Mouse (Mus musculus) mesoderm, embryonic 11.5 days (tissue): ENCODE data around the gene Tnfaip3.

Experiments used
- DNase-seq: peaks from one replicate; pipeline ENCODE4 v3.0.0-alpha.2; 2012; ENCODE audit warnings: low read depth, low spot score

Gene Tnfaip3

DNA sequence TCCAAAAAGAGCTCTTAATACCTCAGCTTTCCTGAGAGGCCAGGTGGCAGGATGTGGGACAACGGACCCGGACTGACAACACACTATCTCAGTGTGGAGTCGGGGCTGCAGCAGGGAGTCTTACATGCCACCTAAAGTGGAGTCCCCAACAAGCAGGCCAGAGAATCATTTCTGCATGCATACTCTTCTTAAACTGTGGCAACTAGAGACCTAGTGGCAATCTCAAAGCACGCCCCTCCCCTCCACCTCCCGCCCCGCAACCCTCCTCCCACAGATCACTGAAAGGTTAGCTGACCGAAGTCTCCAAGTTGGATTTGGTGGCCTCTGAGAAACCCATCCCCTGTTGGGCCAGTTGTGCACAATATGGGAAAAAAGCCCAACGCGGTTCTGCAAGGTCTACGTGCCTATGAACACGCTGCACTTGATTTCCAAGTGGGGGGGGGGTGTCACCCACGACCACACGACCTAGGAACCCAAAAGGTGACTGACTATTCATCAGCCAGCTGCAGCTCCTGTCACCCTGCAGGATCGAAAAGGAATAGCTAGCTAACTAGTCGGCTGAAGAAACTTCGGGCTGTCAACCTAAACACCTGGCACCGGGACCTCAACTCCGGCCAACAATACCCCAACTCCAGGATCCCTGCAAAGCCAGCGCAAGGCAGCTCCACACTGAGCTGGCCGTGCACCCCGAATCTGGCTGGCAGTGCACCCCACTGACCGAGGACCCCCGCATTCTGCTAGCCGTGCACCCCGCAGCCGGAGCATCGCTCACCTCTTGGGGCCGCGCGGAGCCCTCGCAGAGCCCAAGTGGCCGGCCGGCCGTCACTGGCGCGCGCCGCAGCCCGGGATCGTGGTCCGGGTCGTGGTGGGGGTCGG, 838 bp downstream of the Tnfaip3 start:
- DNase-seq, result peak; percentile 41

DNA sequence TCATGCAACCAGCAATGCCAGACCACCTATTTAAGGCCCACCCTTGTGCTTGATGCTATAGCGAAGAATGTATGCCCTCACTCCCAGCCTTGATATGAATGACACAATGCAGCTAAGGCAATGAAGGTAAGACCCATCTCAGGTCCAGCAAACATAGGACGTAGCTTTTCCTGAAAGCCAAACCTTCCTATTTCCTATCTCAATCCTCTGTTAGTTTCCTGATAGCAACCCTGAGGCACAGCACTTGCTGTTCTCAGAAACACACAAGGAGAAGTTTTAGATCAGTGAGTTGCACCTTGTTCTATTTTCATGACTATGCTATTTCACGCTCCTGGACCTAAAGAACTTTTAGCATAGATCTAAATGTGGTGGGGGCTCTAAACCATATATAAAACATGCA, 2.1 kb downstream of the Tnfaip3 start:
- no peak for DNase-seq

DNA sequence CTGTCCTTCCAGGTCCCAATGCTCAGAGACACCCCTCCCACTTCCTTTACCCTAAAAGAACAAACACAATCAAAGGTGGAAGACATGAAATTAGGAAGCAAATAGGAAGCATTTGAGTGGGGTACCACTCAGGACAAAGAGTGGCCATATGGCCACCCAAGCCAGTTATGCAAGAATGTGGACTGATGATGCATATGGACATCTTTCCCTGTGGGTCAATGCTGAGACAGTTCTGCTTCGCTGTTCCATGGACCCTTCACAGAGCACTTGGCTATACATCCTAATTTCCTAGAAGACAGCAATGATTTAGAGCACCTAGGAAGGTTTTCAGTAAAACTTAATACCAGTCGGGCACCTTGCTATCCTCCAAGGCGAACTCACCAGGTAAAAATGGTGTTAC, 2.8 kb downstream of the Tnfaip3 start:
- DNase-seq, result no peak

DNA sequence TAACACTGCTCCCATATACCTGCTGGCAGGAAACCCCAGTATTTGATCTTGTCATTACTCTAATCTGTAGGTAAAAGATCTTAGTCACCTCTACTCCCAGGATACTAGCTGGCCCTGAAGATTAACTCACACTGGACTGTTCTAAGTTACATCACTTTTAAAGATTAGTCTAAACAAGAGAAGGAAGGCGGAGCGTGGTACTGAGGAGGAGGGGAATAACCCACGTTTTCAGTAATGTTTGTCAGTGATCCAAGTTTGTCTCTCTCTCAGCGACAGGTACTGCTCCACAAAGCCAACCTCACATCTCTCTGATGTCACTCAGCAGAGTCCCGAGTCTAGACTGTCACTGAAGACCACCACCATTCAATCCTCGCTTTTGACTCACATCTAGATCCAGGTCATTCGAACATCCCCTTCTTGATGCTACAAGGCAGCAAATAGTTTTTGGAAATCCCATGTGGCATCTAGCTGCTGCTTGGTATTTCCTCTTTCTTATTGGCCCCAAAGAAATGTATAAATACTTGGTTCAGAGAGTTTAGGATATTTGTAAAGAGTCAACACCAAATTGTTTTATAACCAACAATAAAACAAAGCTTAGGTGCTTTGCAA, 3.5 kb downstream of the Tnfaip3 start:
- no peak for DNase-seq

DNA sequence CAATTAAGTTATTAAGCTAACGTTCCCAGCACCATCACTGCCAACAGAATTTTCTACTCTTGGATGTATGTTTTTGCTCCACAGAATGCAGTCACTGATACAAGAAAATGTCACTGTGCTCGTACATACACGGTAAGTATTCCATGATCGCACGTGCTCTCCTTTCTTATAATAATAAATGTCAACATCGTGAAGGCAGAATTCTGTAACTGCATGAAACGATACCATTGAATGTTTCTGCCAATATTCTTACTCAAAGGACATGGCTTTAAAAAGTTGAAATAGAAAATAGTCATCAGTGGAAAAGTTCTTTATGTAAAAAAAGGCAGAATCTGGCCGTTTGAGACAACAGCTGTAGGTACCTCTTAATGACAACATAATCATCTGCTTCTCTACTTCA, 5.0 kb downstream of the Tnfaip3 start:
- no peak for DNase-seq

DNA sequence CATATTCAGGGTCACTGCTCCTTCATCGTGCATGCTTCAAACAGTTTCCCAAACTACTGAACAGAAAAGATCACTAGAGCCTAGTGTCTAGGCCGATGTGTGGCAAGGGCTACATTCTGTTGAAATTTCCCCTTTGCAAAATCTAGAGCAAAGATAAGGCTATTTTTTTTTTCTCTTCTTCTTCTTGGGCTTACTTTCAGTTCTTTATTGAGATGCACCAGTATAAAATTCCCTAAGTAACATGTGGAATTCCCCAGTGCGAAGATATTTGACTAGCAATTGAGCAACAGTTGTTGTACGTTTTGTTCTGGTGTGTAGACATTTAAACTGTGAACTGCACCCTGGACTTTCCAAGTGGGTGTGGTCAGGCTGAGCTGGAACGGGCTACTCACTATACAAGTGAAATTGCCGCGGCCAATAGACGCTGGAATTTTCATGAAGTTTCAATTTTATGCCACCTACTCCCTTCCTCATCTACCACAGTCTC, 6.2 kb downstream of the Tnfaip3 start:
- DNase-seq, result no peak

DNA sequence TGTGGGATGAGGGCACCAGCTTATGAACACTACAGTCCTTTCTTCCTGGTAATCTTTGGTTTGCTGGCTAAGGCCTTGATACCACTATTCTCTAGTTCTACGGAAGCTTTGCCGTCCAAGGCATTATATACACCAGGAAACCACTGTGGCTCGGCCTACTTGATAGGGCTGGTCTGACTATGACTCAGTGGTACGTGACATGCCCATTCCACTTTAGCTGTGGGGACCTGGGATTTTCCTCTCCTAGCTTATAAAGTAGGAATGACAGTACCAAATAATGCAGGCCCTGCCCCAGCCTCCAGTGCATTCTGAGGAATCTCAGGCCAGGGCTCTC, 6.9 kb downstream of the Tnfaip3 start:
- DNase-seq, result no peak

DNA sequence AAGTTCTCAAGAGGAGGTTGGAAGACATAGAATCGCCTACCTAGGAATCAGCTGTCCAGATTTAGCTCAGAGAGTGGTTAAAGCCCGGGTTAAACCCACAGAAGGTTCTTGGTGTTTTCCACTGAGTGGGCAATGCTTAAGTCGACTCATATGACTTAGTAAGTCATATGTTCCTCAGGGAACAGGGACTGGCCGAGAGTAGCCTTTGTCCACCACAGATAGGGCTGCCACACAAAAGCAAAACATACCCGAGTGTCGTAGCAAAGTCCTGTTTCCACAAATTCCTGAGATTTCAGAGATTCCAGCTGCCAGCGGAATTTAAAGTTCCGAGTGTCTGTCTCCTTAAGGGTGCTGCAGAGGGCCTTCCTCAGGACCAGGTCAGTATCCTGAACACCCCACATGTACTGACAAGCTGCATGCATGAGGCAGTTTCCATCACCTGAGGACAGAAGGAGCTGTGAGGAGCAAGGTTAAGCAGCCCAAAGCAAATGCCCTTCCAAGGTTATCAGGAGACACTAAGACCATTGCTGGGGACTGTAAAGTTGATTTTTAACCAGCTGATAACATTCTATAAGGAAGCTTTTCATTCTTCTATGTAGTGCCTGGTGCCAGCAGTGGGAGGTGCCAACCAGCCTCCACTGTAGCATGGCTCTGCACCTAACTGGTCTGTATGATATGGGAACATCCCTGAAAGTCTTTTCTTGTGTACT, 7.4 kb downstream of the Tnfaip3 start:
- DNase-seq, result no peak

DNA sequence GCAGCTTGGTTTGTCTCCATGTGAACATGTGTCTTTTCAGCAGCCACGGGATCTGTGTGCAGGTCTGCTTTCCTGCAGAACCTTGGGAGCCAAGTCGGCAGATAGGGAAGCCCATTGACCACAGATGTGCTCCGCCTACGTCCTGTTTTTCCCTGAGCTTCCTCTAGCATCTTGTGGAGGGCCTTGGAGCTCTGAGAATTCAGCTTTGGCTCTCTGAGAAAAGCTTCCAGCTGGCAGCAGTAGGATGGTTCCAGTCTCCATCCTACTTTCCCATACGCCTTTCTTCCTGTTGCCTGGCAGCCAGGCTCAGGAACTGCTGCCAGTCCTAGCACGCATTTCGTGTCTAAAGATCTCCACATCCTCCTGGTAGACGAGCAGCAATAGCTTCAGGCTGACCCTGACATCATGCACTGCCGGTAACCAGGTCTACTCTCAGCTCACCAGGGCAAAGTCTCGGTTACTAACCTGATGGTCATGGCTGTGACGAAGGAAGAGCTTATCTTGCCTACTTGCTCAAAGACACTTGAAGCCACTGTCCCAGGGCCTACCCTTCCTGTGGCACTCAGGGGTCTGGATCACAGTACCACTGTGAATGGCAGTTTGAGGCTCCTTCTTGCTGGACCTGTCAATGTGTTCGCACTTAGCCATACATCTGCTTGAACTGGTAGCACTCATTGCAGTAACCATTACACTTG, 13.2 kb downstream of the Tnfaip3 start:
- DNase-seq, result no peak

DNA sequence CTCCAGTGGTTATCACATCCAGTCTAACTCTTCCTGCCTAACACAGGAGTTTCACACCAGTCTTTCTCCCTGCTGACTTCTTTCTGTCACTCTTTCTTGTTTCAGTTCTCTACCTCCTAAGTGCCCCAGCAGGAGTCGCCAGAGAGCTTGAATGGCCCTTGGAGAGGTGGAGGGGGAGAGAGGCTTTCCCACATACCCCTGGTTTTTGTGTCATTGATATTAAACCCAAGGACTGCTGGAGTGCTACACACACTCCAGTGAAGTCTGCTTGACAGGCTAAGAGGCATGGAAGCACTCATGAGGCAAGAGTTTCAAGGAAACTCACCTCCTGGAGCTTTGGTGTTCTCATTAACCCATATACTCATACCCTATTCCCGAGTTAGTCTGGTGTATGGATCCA, 16.0 kb downstream of the Tnfaip3 start:
- DNase-seq, result no peak

DNA sequence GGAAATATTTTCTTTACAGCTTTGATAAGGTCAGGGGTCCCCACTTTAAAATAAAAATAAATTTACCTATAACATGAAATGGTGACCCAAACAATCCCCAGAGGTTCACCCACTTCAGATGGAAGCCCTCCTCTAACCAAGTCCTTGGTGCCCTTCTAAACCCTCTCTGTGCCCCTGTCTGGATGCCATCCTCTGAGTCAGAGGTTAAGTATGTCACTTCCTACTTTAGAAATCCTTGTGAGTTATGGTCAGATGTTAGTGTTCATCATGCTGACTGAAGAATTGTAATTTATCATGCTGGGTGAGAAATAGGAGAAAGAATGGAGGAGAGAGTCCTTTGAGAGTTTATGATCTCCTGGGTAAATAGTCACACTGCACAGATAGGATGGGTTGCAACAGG, 19.1 kb downstream of the Tnfaip3 start:
- DNase-seq, result no peak

DNA sequence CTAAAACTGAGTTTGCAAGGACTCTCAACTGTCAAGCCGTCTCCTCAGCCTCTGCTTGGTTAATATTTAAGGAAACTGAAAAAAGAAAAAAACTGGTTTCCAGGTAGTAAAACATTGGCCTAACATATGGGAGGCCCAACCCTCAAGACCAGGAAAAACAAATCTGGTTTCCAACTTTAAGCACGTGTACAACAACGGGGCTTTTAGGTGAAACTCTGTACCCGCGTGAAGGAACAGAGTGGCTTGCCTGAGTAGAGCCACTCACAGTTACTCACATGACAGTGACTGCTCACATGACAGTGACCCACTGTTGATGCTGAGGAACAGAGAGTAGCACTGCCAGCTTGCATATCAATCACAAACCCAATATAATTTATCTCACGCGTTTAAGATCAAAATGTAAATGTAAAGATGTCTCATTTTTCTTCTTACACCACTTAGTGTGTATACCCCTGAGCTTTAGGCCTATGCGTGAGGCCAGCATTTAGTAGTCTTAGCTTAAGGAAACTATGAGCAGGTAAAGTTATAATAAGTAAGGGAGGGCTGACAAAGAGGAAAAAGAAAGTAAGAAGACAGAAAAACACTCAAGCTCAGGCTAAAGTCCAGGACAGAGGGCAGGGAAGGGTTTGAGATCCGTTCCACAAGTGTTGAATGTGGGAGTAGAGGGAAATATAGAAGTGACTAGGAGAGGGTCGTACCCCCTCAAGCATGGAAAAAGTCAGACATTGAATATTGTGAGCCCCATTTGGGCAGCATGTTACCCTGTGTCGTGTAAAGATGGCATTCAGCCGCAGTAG, 19.8 kb downstream of the Tnfaip3 start:
- no peak for DNase-seq

DNA sequence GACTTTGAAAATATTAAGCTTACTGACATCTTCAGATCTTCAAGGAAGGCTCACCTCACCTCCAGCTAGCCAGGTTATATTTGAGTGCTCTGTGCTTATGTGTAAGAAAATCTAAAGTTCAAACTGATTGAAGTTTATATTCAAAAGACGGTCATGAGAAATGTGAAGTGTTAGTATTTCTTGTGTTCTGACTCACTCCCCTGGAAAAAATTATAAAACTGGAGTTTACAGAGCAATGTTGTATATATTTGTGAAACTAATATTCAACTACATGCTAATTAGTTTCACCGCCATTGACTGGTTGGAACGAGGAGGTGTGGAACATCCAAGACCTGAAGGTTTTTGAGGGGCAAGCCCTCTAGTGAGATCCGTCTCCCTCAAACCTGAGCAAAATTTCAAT, 22.5 kb downstream of the Tnfaip3 start:
- DNase-seq, result no peak

DNA sequence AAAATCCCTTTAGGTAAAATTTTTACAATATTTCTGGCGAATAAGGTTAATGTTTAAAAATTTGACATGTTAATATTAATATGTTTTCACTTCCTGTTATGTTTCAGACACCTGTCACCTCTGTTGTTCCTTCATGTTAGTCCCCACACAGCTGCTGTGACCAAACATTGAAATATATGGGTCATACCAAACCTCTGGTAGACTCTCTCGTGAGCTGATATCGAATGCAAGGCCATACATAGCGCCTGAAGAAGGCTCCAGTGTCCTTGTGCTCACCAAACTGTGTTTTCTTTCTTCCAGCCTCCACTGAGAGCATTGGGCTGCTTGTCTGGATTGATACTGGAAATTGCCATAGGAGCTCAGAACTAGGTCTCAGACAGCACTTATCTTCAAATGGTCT, 24.4 kb downstream of the Tnfaip3 start:
- DNase-seq, result no peak

DNA sequence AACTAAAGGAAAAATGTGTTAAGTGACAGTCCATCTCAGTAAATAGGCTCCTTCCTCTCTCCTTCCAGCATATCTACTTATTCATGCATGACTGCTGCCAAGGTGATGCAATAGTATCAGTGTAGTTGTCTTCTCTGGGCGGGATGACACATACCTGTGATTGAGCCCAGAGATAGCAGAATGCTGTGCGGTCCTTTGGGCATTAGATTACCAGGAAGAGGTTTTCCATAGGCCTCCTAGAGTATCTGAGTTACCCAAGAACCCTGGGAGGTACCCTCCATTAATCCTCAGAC, 27.6 kb downstream of the Tnfaip3 start:
- DNase-seq, result no peak

DNA sequence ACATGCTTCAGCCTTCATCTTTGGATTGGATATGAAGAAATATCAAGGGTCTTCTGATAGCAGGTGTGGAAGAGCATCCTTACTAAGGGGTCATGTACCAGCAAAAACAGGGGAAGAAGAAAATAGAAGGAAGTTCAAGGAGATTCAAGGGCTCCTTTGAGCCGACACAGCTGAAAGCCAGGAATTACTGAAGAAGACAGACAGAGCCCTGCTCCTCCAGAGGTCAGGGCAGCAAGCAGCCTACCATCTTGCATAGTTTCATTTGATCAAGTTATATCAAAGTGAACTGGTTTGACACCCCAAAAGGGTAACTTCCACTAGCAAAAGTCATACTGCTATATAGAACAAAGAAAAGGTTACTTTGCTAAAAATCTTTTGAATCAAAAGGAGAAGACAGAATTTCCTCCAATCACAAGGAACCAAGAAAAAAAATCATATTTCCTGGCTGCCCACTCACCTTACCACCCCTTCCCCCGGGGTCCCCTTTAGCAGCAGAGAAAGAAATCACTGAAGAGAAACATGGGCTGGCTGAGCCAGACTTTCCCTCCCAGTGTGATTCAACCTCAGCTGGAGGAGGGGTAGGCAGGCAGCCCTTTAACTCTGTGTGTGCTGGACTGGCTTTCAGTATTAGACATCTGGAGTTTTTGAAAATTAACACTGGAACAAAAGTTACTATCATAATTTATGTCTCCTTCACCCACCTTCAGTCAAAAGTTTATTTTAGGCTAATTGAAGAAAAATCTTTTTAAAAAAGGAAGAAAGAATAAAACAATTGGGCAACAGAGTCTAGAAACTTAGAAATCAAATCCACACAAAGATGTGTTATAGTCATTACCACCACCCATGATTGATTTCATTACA, 28.2 kb downstream of the Tnfaip3 start:
- peak; percentile 7 for DNase-seq

DNA sequence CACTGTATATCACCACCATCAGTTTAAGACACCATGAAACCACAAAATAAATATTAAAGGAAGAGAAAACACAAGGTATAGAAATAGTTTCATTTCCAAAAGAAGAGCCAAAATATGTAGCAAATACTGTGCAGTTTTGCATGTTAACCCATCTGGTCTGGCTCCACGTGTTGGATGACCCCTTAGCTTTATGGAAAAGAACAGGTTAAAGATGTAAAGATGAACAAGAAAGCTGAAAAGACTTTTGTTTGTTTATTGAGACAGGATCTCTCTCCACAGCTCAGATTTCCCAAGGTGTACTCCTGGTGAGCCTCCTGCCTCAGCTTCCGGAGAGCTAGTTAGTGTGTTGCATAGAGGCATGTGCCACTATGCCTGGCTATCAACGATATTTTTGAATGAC, 29.9 kb downstream of the Tnfaip3 start:
- no peak for DNase-seq

DNA sequence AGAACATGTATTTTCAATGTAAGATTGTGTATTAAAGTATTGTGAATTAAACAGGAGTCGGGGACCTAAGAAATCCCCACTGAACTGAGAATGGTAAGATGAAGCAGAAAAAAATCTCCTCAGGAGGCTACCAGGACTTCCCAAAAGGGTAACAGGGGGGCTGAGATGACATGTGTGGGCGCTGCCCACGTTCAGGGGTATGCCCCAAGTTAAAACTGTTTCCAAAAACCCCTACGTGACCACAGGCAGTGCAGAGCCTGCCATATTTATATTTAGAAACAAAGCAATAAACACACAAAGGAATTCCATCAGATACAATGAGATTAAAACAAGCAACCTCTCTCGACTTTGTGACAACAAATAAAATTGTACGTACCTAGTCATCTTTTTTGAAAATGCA, 31.9 kb downstream of the Tnfaip3 start:
- no peak for DNase-seq

DNA sequence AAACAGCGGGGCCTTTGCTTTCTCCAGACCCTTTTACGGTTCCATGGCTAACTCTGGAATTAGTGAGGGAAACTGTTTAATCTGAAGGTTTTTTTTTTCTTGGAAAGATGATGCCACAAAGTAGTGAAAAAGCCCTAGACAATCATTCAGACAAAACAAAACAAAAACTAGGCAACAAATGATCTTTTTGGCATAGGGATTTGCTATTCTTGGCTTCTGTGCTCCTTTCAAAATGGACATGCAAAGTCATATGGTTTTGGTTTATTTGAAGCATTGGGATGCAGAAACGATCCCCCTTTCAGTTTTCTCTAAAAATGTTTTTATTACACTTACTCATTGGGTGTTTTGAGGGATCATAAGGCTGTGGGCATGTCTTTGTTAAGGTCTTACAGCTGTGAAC, 41.0 kb downstream of the Tnfaip3 start:
- no peak for DNase-seq

DNA sequence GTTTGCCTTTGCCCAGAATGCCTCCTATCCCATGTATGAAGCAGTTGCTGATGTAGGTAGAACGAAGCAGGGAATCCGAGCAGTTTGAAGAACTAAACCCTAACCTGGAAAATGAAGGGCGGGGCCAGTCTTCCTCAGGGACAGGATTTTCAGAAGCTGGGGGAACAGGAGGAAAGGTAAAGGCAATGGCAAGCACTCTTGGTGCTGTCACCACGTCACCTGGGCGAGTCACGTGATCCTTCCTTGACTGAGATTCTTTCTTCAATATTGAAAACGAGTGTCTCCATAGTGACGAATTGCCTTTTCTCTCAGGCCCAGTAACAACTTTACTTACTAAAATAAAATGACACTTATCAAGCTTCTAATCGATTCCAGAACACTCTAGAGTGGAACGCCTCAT, 48.6 kb downstream of the Tnfaip3 start:
- no peak for DNase-seq

DNA sequence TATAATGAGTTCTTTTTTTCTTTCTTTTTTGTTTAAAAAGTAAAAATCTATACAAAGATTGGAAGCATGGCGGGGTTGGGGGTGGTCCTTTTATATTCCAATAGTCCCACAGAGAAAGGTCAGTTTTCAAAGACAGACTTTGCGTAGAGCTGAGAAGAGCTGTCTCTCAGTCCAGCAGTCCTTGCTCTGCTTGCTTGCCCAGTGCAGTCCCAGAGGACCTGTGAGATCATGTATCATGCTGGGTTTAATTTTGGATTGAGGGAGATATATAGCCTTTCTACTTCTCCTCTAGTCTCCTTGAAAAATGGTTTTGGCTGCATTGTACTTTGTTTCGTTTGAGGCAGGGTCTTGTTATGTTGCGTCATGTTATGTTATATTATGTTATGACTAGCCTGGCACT, 49.9 kb downstream of the Tnfaip3 start:
- DNase-seq, result no peak
